Mouse (Mus musculus) MEL (cell line): ENCODE data around the gene Ndufaf7. TPM values are rescaled to one million over a fixed set of nuclear protein-coding genes. Genes with fewer than 3 reads are reported as not detected.
A peak's percentile ranks its signal among the peaks of the same experiment; 100 is the strongest.

Experiments used
- DNase-seq: peaks from one replicate; pipeline ENCODE4 v3.0.0; 2011; ENCODE audit warnings: low read depth, low spot score
- H3K27ac ChIP-seq: 2 replicates; pipeline ENCODE4 v1.5.1; 2012; ENCODE audit warnings: low read depth, mild to moderate bottlenecking, control low read depth, low read length, moderate library complexity; ENCODE audit not compliant: control insufficient read depth
- H3K27me3 ChIP-seq, 2 experiments: fragments of 150-350 bp in 1 of 2; sonication (generic) in 1 of 2; 2 replicates each; pipeline ENCODE4 v1.6.1; 2012; ENCODE audit warnings: low read length in 2 of 2, mild to moderate bottlenecking in 2 of 2, improper control_type of control experiment in 1 of 2, moderate library complexity in 1 of 2; ENCODE audit not compliant: insufficient read depth in 2 of 2, control insufficient read depth in 1 of 2
- H3K36me3 ChIP-seq, 2 experiments: 2 replicates each; pipeline ENCODE4 v1.6.1; 2012 to 2014; ENCODE audit warnings: low read length in 2 of 2, improper control_type of control experiment in 1 of 2, inconsistent platforms in 1 of 2, mild to moderate bottlenecking in 1 of 2; ENCODE audit not compliant: insufficient read depth in 2 of 2, control insufficient read depth in 1 of 2
- H3K4me1 ChIP-seq, 2 experiments: fragments of 150-350 bp in 1 of 2; sonication (generic) in 1 of 2; 2 replicates each; pipeline ENCODE4 v1.6.1; 2012; ENCODE audit warnings: low read length in 2 of 2, improper control_type of control experiment in 1 of 2, mild to moderate bottlenecking in 1 of 2; ENCODE audit not compliant: insufficient read depth in 2 of 2, control insufficient read depth in 1 of 2
- H3K4me3 ChIP-seq, 2 experiments: fragments of 150-350 bp in 1 of 2; sonication (generic) in 1 of 2; 2 replicates each; pipeline ENCODE4 v1.5.1; 2012; ENCODE audit warnings: low read depth in 2 of 2, low read length in 2 of 2, mild to moderate bottlenecking in 2 of 2, moderate library complexity in 2 of 2, control low read depth in 1 of 2, improper control_type of control experiment in 1 of 2; ENCODE audit not compliant: control insufficient read depth in 1 of 2, insufficient read depth in 1 of 2
- H3K79me2 ChIP-seq: 2 replicates; pipeline ENCODE4 v1.6.1; 2012; ENCODE audit warnings: mild to moderate bottlenecking, low read length, moderate library complexity; ENCODE audit not compliant: control insufficient read depth, poor library complexity, insufficient read depth
- H3K9ac ChIP-seq: 2 replicates; pipeline ENCODE4 v1.6.1; 2012; ENCODE audit warnings: low read depth, mild to moderate bottlenecking, control low read depth, low read length, moderate library complexity; ENCODE audit not compliant: control insufficient read depth, poor library complexity, severe bottlenecking
- H3K9me3 ChIP-seq: fragments of 150-350 bp; sonication (generic); replicated peaks from 2 replicates; pipeline ENCODE4 v1.6.1; 2012; ENCODE audit warnings: mild to moderate bottlenecking, low read length, improper control_type of control experiment, moderate library complexity; ENCODE audit not compliant: insufficient read depth
- BHLHE40 ChIP-seq: IDR thresholded peaks from 2 replicates; pipeline ENCODE4 v1.6.1; 2012; ENCODE audit warnings: low read depth, mild to moderate bottlenecking, inconsistent platforms, low read length, improper control_type of control experiment, borderline replicate concordance
- CHD1 ChIP-seq: IDR thresholded peaks from 2 replicates; pipeline ENCODE4 v1.6.1; 2012; ENCODE audit warnings: low read depth, mild to moderate bottlenecking, inconsistent platforms, low read length, improper control_type of control experiment
- CHD2 ChIP-seq: IDR thresholded peaks from 2 replicates; pipeline ENCODE4 v1.6.1; 2011; ENCODE audit warnings: low read length, improper control_type of control experiment
- E2F4 ChIP-seq: IDR thresholded peaks from 2 replicates; pipeline ENCODE4 v1.6.1; 2011; ENCODE audit warnings: low read depth, low read length, improper control_type of control experiment, borderline replicate concordance
- ELF1 ChIP-seq: IDR thresholded peaks from 2 replicates; pipeline ENCODE4 v1.6.1; 2014; ENCODE audit warnings: low read depth, mild to moderate bottlenecking, inconsistent platforms, low read length, improper control_type of control experiment, moderate library complexity
- EP300 ChIP-seq, 2 experiments: IDR thresholded peaks; 2 replicates each; pipeline ENCODE4 v1.6.1; 2011; ENCODE audit warnings: improper control_type of control experiment in 2 of 2, low read length in 2 of 2, low read depth in 1 of 2, mild to moderate bottlenecking in 1 of 2
- ETS1 ChIP-seq: IDR thresholded peaks from 2 replicates; pipeline ENCODE4 v1.6.1; 2012; ENCODE audit warnings: low read depth, mild to moderate bottlenecking, inconsistent platforms, low read length, improper control_type of control experiment, moderate library complexity
- GABPA ChIP-seq: IDR thresholded peaks from 2 replicates; pipeline ENCODE4 v1.6.1; 2012; ENCODE audit warnings: low read depth, mild to moderate bottlenecking, inconsistent platforms, low read length, improper control_type of control experiment, moderate library complexity
- GATA1 ChIP-seq: IDR thresholded peaks from 2 replicates; pipeline ENCODE4 v1.6.1; 2011; ENCODE audit warnings: low read depth, low read length, improper control_type of control experiment
- HCFC1 ChIP-seq: IDR thresholded peaks from 2 replicates; pipeline ENCODE4 v1.6.1; 2012; ENCODE audit warnings: low read depth, mild to moderate bottlenecking, inconsistent platforms, low read length, improper control_type of control experiment, moderate library complexity
- JUND ChIP-seq: IDR thresholded peaks from 2 replicates; pipeline ENCODE4 v1.6.1; 2011; ENCODE audit warnings: low read depth, mild to moderate bottlenecking, improper control_type of control experiment, low read length
- KAT2A ChIP-seq: conservative IDR thresholded peaks from 2 replicates; pipeline ENCODE4 v1.6.1; 2012; ENCODE audit warnings: low read depth, low read length, improper control_type of control experiment, inconsistent platforms
- MAFK ChIP-seq: IDR thresholded peaks from 2 replicates; pipeline ENCODE4 v1.6.1; 2011; ENCODE audit warnings: low read depth, mild to moderate bottlenecking, low read length, improper control_type of control experiment, borderline replicate concordance
- MAX ChIP-seq: IDR thresholded peaks from 2 replicates; pipeline ENCODE4 v1.6.1; 2011; ENCODE audit warnings: low read length, improper control_type of control experiment
- MAZ ChIP-seq: IDR thresholded peaks from 2 replicates; pipeline ENCODE4 v1.6.1; 2012; ENCODE audit warnings: low read depth, mild to moderate bottlenecking, inconsistent platforms, low read length, improper control_type of control experiment
- MXI1 ChIP-seq: IDR thresholded peaks from 2 replicates; pipeline ENCODE4 v1.6.1; 2011; ENCODE audit warnings: mild to moderate bottlenecking, low read depth, low read length, improper control_type of control experiment
- MYB ChIP-seq: IDR thresholded peaks from 2 replicates; pipeline ENCODE4 v1.6.1; 2011; ENCODE audit warnings: mild to moderate bottlenecking, low read depth, low read length, improper control_type of control experiment
- MYC ChIP-seq: IDR thresholded peaks from 2 replicates; pipeline ENCODE4 v1.6.1; 2011; ENCODE audit warnings: low read depth, mild to moderate bottlenecking, low read length, improper control_type of control experiment, moderate library complexity
- NELFE ChIP-seq: IDR thresholded peaks from 2 replicates; pipeline ENCODE4 v1.6.1; 2011; ENCODE audit warnings: low read depth, low read length, improper control_type of control experiment
- POLR2A ChIP-seq, 2 experiments: IDR thresholded peaks; 2 replicates each; pipeline ENCODE4 v1.6.1; 2011 to 2012; ENCODE audit warnings: low read length in 2 of 2, mild to moderate bottlenecking in 2 of 2, control low read depth in 1 of 2, improper control_type of control experiment in 1 of 2, low read depth in 1 of 2, moderate library complexity in 1 of 2; ENCODE audit not compliant: control insufficient read depth in 1 of 2, insufficient read depth in 1 of 2, poor library complexity in 1 of 2
- POLR2AphosphoS2 ChIP-seq: IDR thresholded peaks from 2 replicates; pipeline ENCODE4 v1.6.1; 2011; ENCODE audit warnings: low read length, improper control_type of control experiment
- POLR2AphosphoS5 ChIP-seq: IDR thresholded peaks from 2 replicates; pipeline ENCODE4 v1.6.1; 2012; ENCODE audit warnings: low read depth, borderline replicate concordance, mild to moderate bottlenecking, inconsistent platforms, low read length, moderate library complexity, mixed read lengths
- RAD21 ChIP-seq: IDR thresholded peaks from 2 replicates; pipeline ENCODE4 v1.6.1; 2011; ENCODE audit warnings: mild to moderate bottlenecking, low read depth, low read length, improper control_type of control experiment
- RCOR1 ChIP-seq: IDR thresholded peaks from 2 replicates; pipeline ENCODE4 v1.6.1; 2012; ENCODE audit warnings: low read depth, mild to moderate bottlenecking, inconsistent platforms, low read length, improper control_type of control experiment
- SIN3A ChIP-seq: IDR thresholded peaks from 2 replicates; pipeline ENCODE4 v1.6.1; 2012; ENCODE audit warnings: low read length, improper control_type of control experiment, inconsistent platforms
- SMC3 ChIP-seq: IDR thresholded peaks from 2 replicates; pipeline ENCODE4 v1.6.1; 2011; ENCODE audit warnings: low read depth, low read length, improper control_type of control experiment
- TAL1 ChIP-seq: IDR thresholded peaks from 2 replicates; pipeline ENCODE4 v1.6.1; 2012; ENCODE audit warnings: mild to moderate bottlenecking, inconsistent platforms, low read length, moderate library complexity, mixed read lengths
- TBP ChIP-seq: IDR thresholded peaks from 2 replicates; pipeline ENCODE4 v1.8.0; 2011; ENCODE audit warnings: low read depth, low read length, improper control_type of control experiment
- TCF12 ChIP-seq: IDR thresholded peaks from 2 replicates; pipeline ENCODE4 v1.6.1; 2014; ENCODE audit warnings: low read depth, mild to moderate bottlenecking, inconsistent platforms, low read length, improper control_type of control experiment, moderate library complexity
- UBTF ChIP-seq: IDR thresholded peaks from 2 replicates; pipeline ENCODE4 v1.6.1; 2012; ENCODE audit warnings: low read depth, mild to moderate bottlenecking, inconsistent platforms, low read length, improper control_type of control experiment, moderate library complexity, borderline replicate concordance; ENCODE audit not compliant: insufficient read depth
- USF1 ChIP-seq: IDR thresholded peaks from 2 replicates; pipeline ENCODE4 v1.6.1; 2014; ENCODE audit warnings: low read depth, mild to moderate bottlenecking, inconsistent platforms, low read length, improper control_type of control experiment, moderate library complexity
- USF2 ChIP-seq, 2 experiments: IDR thresholded peaks; 2 replicates each; pipeline ENCODE4 v1.6.1; 2011 to 2012; ENCODE audit warnings: improper control_type of control experiment in 2 of 2, low read length in 2 of 2, borderline replicate concordance in 1 of 2, inconsistent platforms in 1 of 2, low read depth in 1 of 2, mild to moderate bottlenecking in 1 of 2; ENCODE audit not compliant: insufficient read depth in 1 of 2
- ZC3H11A ChIP-seq: IDR thresholded peaks from 2 replicates; pipeline ENCODE4 v1.6.1; 2012; ENCODE audit warnings: low read depth, mild to moderate bottlenecking, inconsistent platforms, low read length, improper control_type of control experiment
- ZKSCAN1 ChIP-seq: IDR thresholded peaks from 2 replicates; pipeline ENCODE4 v1.6.1; 2012; ENCODE audit warnings: low read depth, mild to moderate bottlenecking, inconsistent platforms, low read length, improper control_type of control experiment, moderate library complexity
- ZMIZ1 ChIP-seq: IDR thresholded peaks from 2 replicates; pipeline ENCODE4 v1.6.1; 2012; ENCODE audit warnings: low read depth, mild to moderate bottlenecking, inconsistent platforms, low read length, improper control_type of control experiment, moderate library complexity
- ZNF384 ChIP-seq: IDR thresholded peaks from 2 replicates; pipeline ENCODE4 v1.6.1; 2012; ENCODE audit warnings: low read depth, mild to moderate bottlenecking, inconsistent platforms, low read length, improper control_type of control experiment
- polyA plus RNA-seq, 2 experiments: library from polyadenylated mRNA; stranded (reverse) in 1 of 2; unstranded in 1 of 2; fragments of >175 nt in 1 of 2; fragments of >200 nt in 1 of 2; gene quantifications; 2 replicates each; pipeline versions ENCODE4 v1.2.1 to v1.2.4; 2012; ENCODE audit warnings: low replicate concordance in 2 of 2, low read depth in 1 of 2; ENCODE audit not compliant: insufficient read length in 2 of 2, insufficient read depth in 1 of 2, missing spikeins in 1 of 2
- total RNA-seq: library from RNA; depleted of rRNA; stranded (reverse); fragments of 300-350 nt; gene quantifications from 2 replicates; pipeline ENCODE4 v1.2.3, GENCODE M21; 2012; rRNA removed

Gene Ndufaf7
- total RNA-seq (22.6 TPM in 2 replicates), polyA plus RNA-seq (10 to 100 TPM in 1 of 2 experiments, not detected in 1; 29.3 TPM)

DNA sequence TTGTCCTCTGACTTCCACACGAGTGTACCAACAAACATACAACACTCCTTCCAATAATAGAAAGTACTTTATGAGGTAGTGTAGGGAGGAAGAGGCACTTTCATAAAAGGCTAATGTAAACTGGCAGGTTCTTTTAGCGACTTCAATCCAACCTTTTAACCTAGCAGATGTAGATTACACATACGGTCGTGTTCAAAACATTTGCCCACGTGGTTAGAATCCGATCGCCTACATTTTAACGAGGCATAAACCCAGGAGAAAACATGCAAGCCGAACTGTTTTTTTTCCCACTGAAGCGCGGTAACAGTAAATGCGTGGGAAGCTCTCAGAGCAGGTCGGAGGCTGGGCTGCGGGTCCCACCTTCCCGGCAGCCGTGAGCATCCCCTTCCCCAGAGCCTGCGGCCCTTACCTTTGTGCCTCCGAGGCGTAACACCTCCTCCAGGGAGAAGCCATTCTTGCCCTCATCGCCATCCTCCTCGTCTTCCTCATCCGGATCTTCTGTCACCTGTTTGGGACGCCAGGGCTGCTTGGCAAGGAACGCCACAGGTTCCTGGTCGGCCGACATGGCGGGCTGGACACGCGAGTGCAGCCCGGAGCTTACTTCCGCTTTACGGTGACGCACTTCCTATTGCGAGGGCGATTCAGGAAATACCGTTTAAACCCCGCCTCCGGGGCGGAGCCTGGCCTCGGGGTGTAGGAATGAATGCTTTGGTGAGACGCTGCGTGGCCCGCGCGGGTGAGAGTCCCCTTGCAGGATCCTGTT lies at the start of gene Ndufaf7, which contains the start of gene Cebpz:
TSS of gene Ndufaf7 (plus strand) at position 671 of the 763 bp plus-strand sequence.
TSS of gene Cebpz (minus strand) at position 601 of the 763 bp plus-strand sequence.
- Histone ChIP-seq H3K36me3 (peaks cover 7 to 32% of the 10 kb centered on the region in 2 experiments), H3K27me3 (no peaks in the 10 kb centered on the region), H3K27ac (peak within 1 kb of the TSS; percentile 66), H3K4me1 (peaks cover 8 to 14% of the 10 kb centered on the region in 2 experiments), H3K9me3 (no peaks in the 10 kb centered on the region), H3K79me2 (peaks cover 42% of the 10 kb centered on the region), H3K9ac (peak within 1 kb of the TSS; percentile 91), H3K4me3 (peak within 1 kb of the TSS; percentile 84 to 86)
- DNase-seq = peak; percentile 99
- peak; percentile 95 for TF ChIP-seq ELF1
- TF ChIP-seq MYB = no peak
- peak; percentile 59 for TF ChIP-seq TCF12
- no peak for TF ChIP-seq ZNF384
- no peak for TF ChIP-seq ZC3H11A
- TF ChIP-seq SIN3A = peak; percentile 89
- no peak for TF ChIP-seq RAD21
- no peak for TF ChIP-seq GATA1
- peak; percentile 87 for TF ChIP-seq ZMIZ1
- peak; percentile 97 for TF ChIP-seq MXI1
- no peak for TF ChIP-seq CHD2
- no peak; the same call in 1 of the 2 replicates for TF ChIP-seq KAT2A
- TF ChIP-seq MAFK = no peak
- no peak for TF ChIP-seq TAL1
- peak; percentile 90 for TF ChIP-seq HCFC1
- 0 out of 2 replicates have a peak, but pooled peaks have one; percentile 47 for TF ChIP-seq MAZ
- no peak for TF ChIP-seq ZKSCAN1
- TF ChIP-seq NELFE = peak; percentile 80
- TF ChIP-seq EP300 (IDR thresholded peaks at IDR 0.05; ENCODE audit: low read depth in 1 of 2, low read length in 2 of 2) = no peak
- TF ChIP-seq SMC3 = no peak
- TF ChIP-seq UBTF = 0 out of 2 replicates have a peak, but pooled peaks have one; percentile 18
- no peak for TF ChIP-seq RCOR1
- no peak for TF ChIP-seq CHD1
- peak; percentile 65 to 88; a peak in 3 of 4 replicates for TF ChIP-seq POLR2A (IDR thresholded peaks at IDR 0.05; ENCODE audit: control insufficient read depth in 1 of 2, insufficient read depth in 1 of 2, low read depth in 1 of 2, low read length in 2 of 2, poor library complexity in 1 of 2)
- no peak for TF ChIP-seq USF2 (IDR thresholded peaks at IDR 0.05; ENCODE audit: borderline replicate concordance in 1 of 2, insufficient read depth in 1 of 2, low read depth in 1 of 2, low read length in 2 of 2)
- no peak for TF ChIP-seq E2F4
- TF ChIP-seq MAX = peak; percentile 82
- TF ChIP-seq USF1 = peak; percentile 58; the same call in 1 of the 2 replicates
- peak; percentile 89 for TF ChIP-seq MYC
- no peak for TF ChIP-seq GABPA
- peak; percentile 85 for TF ChIP-seq POLR2AphosphoS2
- peak; percentile 57; the same call in 1 of the 2 replicates for TF ChIP-seq ETS1
- TF ChIP-seq JUND = no peak; the same call in 1 of the 2 replicates
- peak; percentile 71 for TF ChIP-seq TBP
- no peak for TF ChIP-seq POLR2AphosphoS5
- no peak for TF ChIP-seq BHLHE40
